Mouse (Mus musculus) neural tube, embryonic 13.5 days (tissue): Measurements from ENCODE around the gene Nkx3-2. TPM values are rescaled to one million over a fixed set of nuclear protein-coding genes. Genes with fewer than 3 reads are reported as not detected.
A peak's percentile ranks its signal among the peaks of the same experiment; 100 is the strongest.

Source experiments
- ATAC-seq: fragments of 200-750 bp; cut with Nextera tagmentation; 2 replicates; pipeline ENCODE4 v1.8.0; 2017; ENCODE audit warnings: low read depth, mild to moderate bottlenecking, moderate TSS enrichment, moderate library complexity
- H3K27ac ChIP-seq: fragments of 300-500 bp; sonication (generic); replicated peaks from 2 replicates; pipeline ENCODE4 v1.5.1; 2015; ENCODE audit warnings: moderate library complexity, mild to moderate bottlenecking, inconsistent platforms
- H3K27me3 ChIP-seq: fragments of 300-500 bp; sonication (generic); 2 replicates; pipeline ENCODE4 v1.6.1; 2015; ENCODE audit warnings: mild to moderate bottlenecking, inconsistent platforms
- H3K36me3 ChIP-seq: fragments of 300-500 bp; sonication (generic); 2 replicates; pipeline ENCODE4 v1.6.1; 2015; ENCODE audit warnings: mild to moderate bottlenecking, inconsistent platforms
- H3K4me1 ChIP-seq: fragments of 300-500 bp; sonication (generic); replicated peaks from 2 replicates; pipeline ENCODE4 v1.6.1; 2015; ENCODE audit warnings: inconsistent platforms
- H3K4me2 ChIP-seq: fragments of 300-500 bp; sonication (generic); 2 replicates; pipeline ENCODE4 v1.6.1; 2015; ENCODE audit warnings: inconsistent platforms, mild to moderate bottlenecking, moderate library complexity
- H3K4me3 ChIP-seq: fragments of 300-500 bp; sonication (generic); 2 replicates; pipeline ENCODE4 v1.5.1; 2015; ENCODE audit warnings: mild to moderate bottlenecking, inconsistent platforms
- H3K9ac ChIP-seq: fragments of 300-500 bp; sonication (generic); 2 replicates; pipeline ENCODE4 v1.6.1; 2015; ENCODE audit warnings: moderate library complexity, mild to moderate bottlenecking, inconsistent platforms
- H3K9me3 ChIP-seq: fragments of 300-500 bp; sonication (generic); 2 replicates; pipeline ENCODE4 v1.6.1; 2016; ENCODE audit warnings: inconsistent platforms
- WGBS: fragments of 180-500 bp; shearing (Covaris S2); methylation state at CpG from one replicate; pipeline ENCODE4 v1.1.7; 2015; 5-methylcytosine and 5-hydroxymethylcytosine counted together
- polyA plus RNA-seq: library from polyadenylated mRNA; unstranded; fragments of >200 nt; fragmentation: Nextera tagmentation; extraction: Ambion mirVana; gene quantifications from 2 replicates; pipeline ENCODE4 v1.2.1, GENCODE M21; 2015

Nkx3-2 gene
- polyA plus RNA-seq, 1 experiment from 2014 or later: 0.22 TPM

DNA sequence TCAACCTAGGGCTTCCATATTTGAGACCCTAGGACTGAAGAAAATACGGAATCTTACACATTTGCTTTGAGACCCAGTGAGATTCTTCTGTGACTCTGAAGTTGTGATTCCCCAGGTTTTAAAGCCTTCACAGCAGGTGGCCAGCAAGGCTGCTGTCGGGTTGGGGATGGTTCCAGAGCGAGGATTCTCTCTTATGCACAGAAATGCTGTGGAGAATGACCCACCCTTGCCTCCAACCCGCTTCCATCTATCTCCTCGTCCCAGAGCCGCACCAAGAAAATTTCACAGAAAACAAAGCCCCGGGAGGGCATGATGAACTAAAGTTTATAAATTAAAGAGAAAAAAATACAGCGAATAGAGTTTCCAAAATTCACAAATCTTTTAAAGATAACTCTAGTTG, 4.2 kb downstream of the Nkx3-2 start:
- H3K27ac ChIP-seq: no peak overlapping the region
- peaks cover 97% of the 10 kb centered on the region for H3K27me3 ChIP-seq
- no peak overlapping the region for H3K4me3 ChIP-seq
- no peak overlapping the region for H3K9ac ChIP-seq
- ATAC-seq: no peak
- 2% methylated on average over 8 of the region's 8 CpGs for WGBS
- no peaks in the 10 kb centered on the region for H3K9me3 ChIP-seq
- H3K36me3 ChIP-seq: no peaks in the 10 kb centered on the region
- H3K4me1 ChIP-seq: peaks cover 28% of the 10 kb centered on the region
- no peak overlapping the region for H3K4me2 ChIP-seq

DNA sequence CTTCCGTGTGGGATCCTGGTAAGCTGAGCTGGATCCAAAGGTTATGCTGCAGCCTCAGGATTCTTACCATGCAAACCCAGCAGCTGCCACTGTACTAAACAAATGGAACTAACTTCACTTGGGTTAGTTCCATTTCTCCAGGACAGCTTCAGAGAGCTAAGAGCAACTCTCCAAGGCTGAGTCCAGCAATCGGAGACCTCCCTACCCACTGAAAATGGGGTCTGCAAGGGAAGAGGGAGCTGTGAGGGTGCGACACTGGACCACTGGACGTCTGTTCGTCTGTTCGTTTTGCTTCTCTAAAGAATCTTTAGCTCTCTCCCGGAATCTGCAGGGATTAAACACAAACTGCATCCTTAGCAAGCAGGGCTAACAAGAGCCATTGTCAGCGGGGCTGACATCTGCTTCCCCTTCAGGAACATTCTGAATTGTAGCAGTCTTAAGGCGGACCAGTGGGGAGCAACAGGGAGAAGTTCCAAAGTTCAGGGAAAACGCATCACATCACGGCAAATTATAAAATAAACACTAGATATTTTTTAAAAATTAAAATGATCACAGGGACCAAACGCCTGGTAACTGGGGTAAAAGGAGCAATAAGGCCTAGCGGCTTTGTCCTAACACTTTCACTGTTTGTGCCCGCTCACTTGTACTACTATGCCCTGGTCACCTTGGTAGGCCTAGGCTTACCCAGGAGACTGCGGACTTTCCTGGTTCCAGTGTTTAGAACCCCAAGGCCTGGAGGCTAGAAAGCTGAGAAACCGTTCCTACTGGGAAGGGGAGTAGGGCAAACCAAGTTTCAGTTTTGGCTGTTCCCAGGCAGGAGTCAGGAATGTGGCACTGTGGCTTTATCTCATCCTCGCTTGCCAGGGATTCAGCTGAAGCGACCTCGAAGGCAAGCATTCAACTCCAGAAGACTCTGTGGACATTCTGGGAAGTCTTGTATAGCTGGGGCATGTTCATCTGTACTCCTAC, 5.3 kb downstream of the Nkx3-2 start:
- no peak for ATAC-seq
- Histone ChIP-seq H3K27ac (no peak overlapping the region), H3K4me3 (no peak overlapping the region), H3K9me3 (no peaks in the 10 kb centered on the region), H3K9ac (no peak overlapping the region), H3K4me2 (no peak overlapping the region), H3K4me1 (peaks cover 20% of the 10 kb centered on the region), H3K27me3 (peaks cover 97% of the 10 kb centered on the region), H3K36me3 (no peaks in the 10 kb centered on the region)
- 8% methylated on average over 19 of the region's 19 CpGs for WGBS

DNA sequence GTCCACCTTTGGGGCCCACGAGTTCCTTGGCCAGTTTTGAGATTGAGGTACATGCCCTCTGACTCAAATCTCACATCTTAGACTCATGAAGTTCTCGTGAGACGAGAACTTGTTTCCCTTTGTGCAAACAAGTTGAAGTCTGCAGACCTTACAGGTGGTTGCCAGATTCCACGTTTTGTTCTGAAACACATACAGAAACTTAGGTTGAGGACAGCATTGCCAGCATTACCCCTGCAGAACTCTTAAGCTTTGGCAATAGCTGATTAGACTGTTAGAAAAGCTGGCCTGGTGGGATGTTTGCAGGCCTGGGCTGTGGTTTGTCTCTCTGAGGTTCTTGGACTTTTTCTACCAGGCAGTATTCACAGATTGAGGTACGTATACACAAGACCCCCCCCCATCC, 7.0 kb downstream of the Nkx3-2 start:
- WGBS: 3% methylated on average over 5 of the region's 5 CpGs
- Histone ChIP-seq H3K4me2 (no peak overlapping the region), H3K4me3 (no peak overlapping the region), H3K27me3 (peaks cover 97% of the 10 kb centered on the region), H3K4me1 (peaks cover 11% of the 10 kb centered on the region; the same call in 1 of the 2 replicates), H3K9me3 (no peaks in the 10 kb centered on the region), H3K9ac (no peak overlapping the region), H3K27ac (no peak overlapping the region), H3K36me3 (no peaks in the 10 kb centered on the region)
- ATAC-seq: no peak

- H3K27me3 ChIP-seq: peaks cover 97% of the 10 kb centered on the region
- no peak overlapping the region for H3K4me3 ChIP-seq
- no peak overlapping the region for H3K27ac ChIP-seq
- 5% methylated on average over 4 of the region's 4 CpGs for WGBS
- no peak for ATAC-seq
- no peaks in the 10 kb centered on the region for H3K9me3 ChIP-seq
- peaks cover 4% of the 10 kb centered on the region; the same call in 1 of the 2 replicates for H3K4me1 ChIP-seq
- H3K4me2 ChIP-seq: no peak overlapping the region
- H3K36me3 ChIP-seq: no peaks in the 10 kb centered on the region
- H3K9ac ChIP-seq: no peak overlapping the region
Observed at GRCm38 (mm10) chr5:41756396-41756795, 7.9 kb downstream of the Nkx3-2 start.

- H3K9me3 ChIP-seq: no peaks in the 10 kb centered on the region
- no peak for ATAC-seq
- H3K4me1 ChIP-seq: no peaks in the 10 kb centered on the region
- H3K4me2 ChIP-seq: no peak overlapping the region
- H3K4me3 ChIP-seq: no peak overlapping the region
- no peak overlapping the region for H3K27ac ChIP-seq
- peaks cover 98% of the 10 kb centered on the region for H3K27me3 ChIP-seq
- 1% methylated on average over 23 of the region's 23 CpGs for WGBS
- H3K9ac ChIP-seq: no peak overlapping the region
- H3K36me3 ChIP-seq: no peaks in the 10 kb centered on the region
Observed at GRCm38 (mm10) chr5:41755373-41755960, 8.8 kb downstream of the Nkx3-2 start.

GRCm38 (mm10) chr5:41754836-41755235, 9.5 kb downstream of the Nkx3-2 start:
- H3K9me3 ChIP-seq: no peaks in the 10 kb centered on the region
- H3K9ac ChIP-seq: no peak overlapping the region
- H3K27ac ChIP-seq: no peak overlapping the region
- peaks cover 99% of the 10 kb centered on the region for H3K27me3 ChIP-seq
- H3K36me3 ChIP-seq: no peaks in the 10 kb centered on the region
- no peak overlapping the region for H3K4me3 ChIP-seq
- H3K4me2 ChIP-seq: 0 out of 2 replicates have a peak overlapping the region, but pooled peaks have one; percentile 4
- no peak for ATAC-seq
- whole genome bisulfite sequencing: under 1% methylated on average over 16 of the region's 16 CpGs
- H3K4me1 ChIP-seq: no peaks in the 10 kb centered on the region

DNA sequence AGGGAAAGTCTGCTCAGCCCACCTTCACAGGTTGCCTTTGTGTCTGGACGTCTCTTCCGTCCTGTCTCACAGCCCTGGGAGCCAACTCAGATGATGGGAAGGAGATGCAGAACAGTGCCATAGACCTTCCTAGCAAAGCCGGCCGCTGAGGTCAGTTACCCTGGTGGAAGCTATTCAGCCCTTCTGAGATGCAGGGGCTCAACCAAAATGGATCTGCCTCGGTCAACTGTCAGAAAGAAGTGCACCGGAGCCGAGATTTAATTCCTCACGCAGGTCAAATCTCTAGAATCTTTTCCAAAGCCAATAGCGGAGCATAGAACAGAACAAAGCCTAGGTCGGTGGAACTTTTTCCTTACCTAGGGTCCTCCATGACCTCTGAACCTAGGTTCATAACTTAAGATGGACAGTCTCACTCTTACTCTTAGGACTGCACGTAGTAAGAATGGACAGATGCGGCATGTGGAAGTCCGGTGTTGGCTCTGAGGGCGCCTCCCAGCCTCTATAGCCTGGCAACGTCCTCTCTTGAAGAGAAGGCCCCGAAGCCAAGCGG, 10.0 kb downstream of the Nkx3-2 start:
- 0 out of 2 replicates have a peak overlapping the region, but pooled peaks have one; percentile 4 for H3K4me2 ChIP-seq
- H3K9me3 ChIP-seq: no peaks in the 10 kb centered on the region
- H3K9ac ChIP-seq: no peak overlapping the region
- H3K4me1 ChIP-seq: no peaks in the 10 kb centered on the region
- WGBS: under 1% methylated on average over 17 of the region's 17 CpGs
- no peak overlapping the region for H3K27ac ChIP-seq
- H3K36me3 ChIP-seq: no peaks in the 10 kb centered on the region
- no peak overlapping the region for H3K4me3 ChIP-seq
- no peak for ATAC-seq
- H3K27me3 ChIP-seq: peaks cover 99% of the 10 kb centered on the region

DNA sequence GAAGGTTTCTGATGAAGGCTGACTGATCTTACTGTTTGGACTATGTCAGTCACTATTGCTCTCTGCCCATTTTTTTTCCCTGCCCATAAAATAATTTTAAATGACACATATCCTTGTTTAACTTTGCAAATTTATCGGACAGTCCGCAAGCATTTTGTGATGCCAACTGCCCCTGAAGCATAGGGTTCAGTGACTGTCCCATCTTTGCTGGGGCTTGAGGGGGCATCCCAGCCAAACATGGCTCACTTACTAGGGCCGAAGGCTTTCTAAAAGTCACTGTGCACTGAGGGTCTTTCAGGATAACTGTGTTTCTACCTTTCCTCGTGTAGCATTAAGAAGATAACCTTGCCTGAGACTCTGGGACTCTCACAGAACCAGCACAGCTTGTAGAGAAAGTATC, 11.6 kb downstream of the Nkx3-2 start:
- H3K36me3 ChIP-seq: no peaks in the 10 kb centered on the region
- no peak for ATAC-seq
- peaks cover 99% of the 10 kb centered on the region for H3K27me3 ChIP-seq
- H3K4me2 ChIP-seq: no peak overlapping the region
- no peaks in the 10 kb centered on the region for H3K9me3 ChIP-seq
- H3K27ac ChIP-seq: no peak overlapping the region
- H3K4me1 ChIP-seq: no peaks in the 10 kb centered on the region
- H3K4me3 ChIP-seq: no peak overlapping the region
- H3K9ac ChIP-seq: no peak overlapping the region
- WGBS: 22% methylated on average over 4 of the region's 4 CpGs

- Histone ChIP-seq H3K27ac (no peak overlapping the region), H3K4me3 (no peak overlapping the region), H3K9ac (no peak overlapping the region), H3K4me2 (no peak overlapping the region), H3K9me3 (no peaks in the 10 kb centered on the region), H3K36me3 (no peaks in the 10 kb centered on the region), H3K4me1 (no peaks in the 10 kb centered on the region), H3K27me3 (peaks cover 82% of the 10 kb centered on the region)
- ATAC-seq: no peak
- WGBS: 2% methylated on average over 15 of the region's 15 CpGs
Observed at GRCm38 (mm10) chr5:41744898-41745780, 19.2 kb downstream of the Nkx3-2 start.

DNA sequence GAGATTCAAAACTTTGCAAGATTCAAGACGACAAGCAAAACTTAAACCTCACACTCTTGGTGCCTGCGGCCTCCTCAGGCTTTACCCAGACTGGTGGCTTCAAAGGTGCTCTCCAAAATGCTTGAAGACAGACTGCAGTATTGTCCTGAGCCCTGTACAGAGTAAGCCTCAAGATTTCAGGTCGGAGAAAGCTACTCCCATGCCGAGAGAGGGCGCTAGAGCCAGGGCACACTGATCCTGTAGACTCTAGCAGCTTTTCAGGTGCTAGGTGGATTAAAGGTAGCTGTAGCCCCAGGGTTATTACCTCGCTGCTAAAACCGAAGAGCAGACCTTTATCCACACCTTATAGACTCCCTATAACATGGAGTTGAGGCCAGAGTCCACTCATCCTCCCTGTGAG, 20.1 kb downstream of the Nkx3-2 start:
- 6% methylated on average over 7 of the region's 7 CpGs for WGBS

DNA sequence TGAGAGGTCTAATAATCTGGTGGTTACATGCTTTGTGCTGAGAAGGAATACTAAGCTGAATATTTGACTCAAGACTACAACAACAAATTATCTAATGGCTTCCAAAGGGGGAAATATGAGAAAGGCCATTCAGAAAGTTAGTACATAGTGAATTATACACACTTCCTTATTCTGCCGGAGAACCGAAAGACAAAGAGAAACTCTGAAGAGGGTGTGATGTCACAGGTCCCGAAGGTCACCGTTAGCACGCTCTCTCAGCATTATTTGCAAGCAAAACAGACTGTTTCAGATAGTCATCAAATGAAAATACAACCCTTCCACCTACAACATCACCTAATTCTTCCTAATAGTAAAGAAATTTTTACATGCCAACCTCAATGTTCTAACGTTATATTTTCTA, 25.5 kb downstream of the Nkx3-2 start:
- 63% methylated on average over 6 of the region's 6 CpGs for WGBS
- ATAC-seq: no peak
- no peaks in the 10 kb centered on the region for H3K4me1 ChIP-seq

More for the DNA sequence above, 20.1 kb downstream of the Nkx3-2 start:
- Histone ChIP-seq H3K9ac (no peak overlapping the region), H3K4me1 (no peaks in the 10 kb centered on the region), H3K4me3 (no peak overlapping the region), H3K9me3 (no peaks in the 10 kb centered on the region), H3K4me2 (no peak overlapping the region), H3K36me3 (no peaks in the 10 kb centered on the region), H3K27ac (no peak overlapping the region), H3K27me3 (peaks cover 73% of the 10 kb centered on the region)
- ATAC-seq: no peak

More for the DNA sequence above, 25.5 kb downstream of the Nkx3-2 start:
- no peaks in the 10 kb centered on the region for H3K36me3 ChIP-seq
- H3K9me3 ChIP-seq: no peaks in the 10 kb centered on the region
- no peak overlapping the region for H3K9ac ChIP-seq
- H3K4me2 ChIP-seq: no peak overlapping the region
- peaks cover 18% of the 10 kb centered on the region for H3K27me3 ChIP-seq
- H3K27ac ChIP-seq: no peak overlapping the region
- no peak overlapping the region for H3K4me3 ChIP-seq
